Mouse (Mus musculus) CH12.LX (cell line): ENCODE measurements around the gene Ubn2. TPM values are rescaled to one million over a fixed set of nuclear protein-coding genes. Genes with fewer than 3 reads are reported as not detected.
A peak's percentile ranks its signal among the peaks of the same experiment; 100 is the strongest.
"Not testable (repeated sequence)": the region's sequence is repeated elsewhere in the genome, so short reads cannot be mapped to it uniquely, and the experiment has no call there.

Experiments used
- DNase-seq: peaks from one replicate; pipeline ENCODE4 v3.0.0-alpha.2; 2013; ENCODE audit errors: extremely low read depth
- H3K27ac ChIP-seq: 2 replicates; pipeline ENCODE4 v1.5.1; 2012; ENCODE audit warnings: low read depth, mild to moderate bottlenecking, control low read depth, moderate library complexity; ENCODE audit not compliant: insufficient read depth
- H3K27me3 ChIP-seq: replicated peaks from 2 replicates; pipeline ENCODE3; 2012; ENCODE audit warnings: inconsistent platforms
- H3K36me3 ChIP-seq, 2 experiments: replicated peaks in 1 of 2; 2 replicates each; pipeline versions ENCODE3 to v1.6.1; 2012; ENCODE audit warnings: inconsistent platforms in 1 of 2, low read length in 1 of 2, mild to moderate bottlenecking in 1 of 2, mixed read lengths in 1 of 2, moderate library complexity in 1 of 2; ENCODE audit not compliant: control insufficient read depth in 1 of 2, insufficient read depth in 1 of 2
- H3K4me1 ChIP-seq, 2 experiments: 2 replicates each; pipeline ENCODE4 v1.6.1; 2012; ENCODE audit warnings: inconsistent platforms in 1 of 2, moderate library complexity in 1 of 2; ENCODE audit not compliant: insufficient read depth in 2 of 2, control insufficient read depth in 1 of 2
- H3K4me2 ChIP-seq: 2 replicates; pipeline ENCODE4 v1.6.1; 2012; ENCODE audit warnings: low read depth, mild to moderate bottlenecking, control low read depth; ENCODE audit not compliant: poor library complexity, insufficient read depth, severe bottlenecking
- H3K4me3 ChIP-seq, 3 experiments: fragments of 150-350 bp in 1 of 3; sonication (generic) in 1 of 3; replicated peaks in 1 of 3; 2 replicates each; pipeline versions ENCODE3 to v1.5.1; 2011 to 2012; ENCODE audit warnings: low read depth in 2 of 3, low read length in 2 of 3, mild to moderate bottlenecking in 2 of 3, moderate library complexity in 2 of 3, control low read depth in 1 of 3, improper control_type of control experiment in 1 of 3, inconsistent platforms in 1 of 3, mixed read lengths in 1 of 3; ENCODE audit not compliant: poor library complexity in 1 of 3
- H3K79me2 ChIP-seq: replicated peaks from 2 replicates; pipeline ENCODE4 v1.6.1; 2012; ENCODE audit warnings: mild to moderate bottlenecking, moderate library complexity; ENCODE audit not compliant: control insufficient read depth, poor library complexity, insufficient read depth, severe bottlenecking; ENCODE audit errors: extremely low read depth
- H3K9ac ChIP-seq: 2 replicates; pipeline ENCODE4 v1.6.1; 2012; ENCODE audit warnings: low read depth, mild to moderate bottlenecking, control low read depth, moderate library complexity; ENCODE audit not compliant: insufficient read depth
- H3K9me3 ChIP-seq: replicated peaks from 2 replicates; pipeline ENCODE3; 2012; ENCODE audit warnings: low read length, inconsistent platforms, mixed read lengths
- CHD1 ChIP-seq: IDR thresholded peaks from 2 replicates; pipeline ENCODE4 v1.6.1; 2012; ENCODE audit warnings: low read depth, low read length, improper control_type of control experiment, inconsistent platforms
- CTCF ChIP-seq, 2 experiments: IDR thresholded peaks in 1 of 2; conservative IDR thresholded peaks in 1 of 2; 2 replicates each; pipeline ENCODE4 v1.5.1; 2011 to 2012; ENCODE audit warnings: low read depth in 2 of 2, low read length in 2 of 2, improper control_type of control experiment in 1 of 2, inconsistent platforms in 1 of 2, mild to moderate bottlenecking in 1 of 2, moderate library complexity in 1 of 2
- ELF1 ChIP-seq: IDR thresholded peaks from 2 replicates; pipeline ENCODE4 v1.6.1; 2014; ENCODE audit warnings: low read depth, mild to moderate bottlenecking, inconsistent platforms, low read length, improper control_type of control experiment
- JUND ChIP-seq: conservative IDR thresholded peaks from 2 replicates; pipeline ENCODE4 v1.6.1; 2011; ENCODE audit warnings: low read depth, low read length, improper control_type of control experiment
- MAX ChIP-seq: IDR thresholded peaks from 2 replicates; pipeline ENCODE4 v1.6.1; 2011; ENCODE audit warnings: low read length, improper control_type of control experiment
- MAZ ChIP-seq: IDR thresholded peaks from 2 replicates; pipeline ENCODE4 v1.6.1; 2012; ENCODE audit warnings: low read depth, mild to moderate bottlenecking, inconsistent platforms, low read length, improper control_type of control experiment, moderate library complexity
- MXI1 ChIP-seq: IDR thresholded peaks from 2 replicates; pipeline ENCODE4 v1.6.1; 2011; ENCODE audit warnings: mild to moderate bottlenecking, low read depth, low read length, improper control_type of control experiment
- MYC ChIP-seq: IDR thresholded peaks from 2 replicates; pipeline ENCODE4 v1.6.1; 2011; ENCODE audit warnings: low read depth, mild to moderate bottlenecking, improper control_type of control experiment, low read length
- NELFE ChIP-seq: IDR thresholded peaks from 2 replicates; pipeline ENCODE4 v1.6.1; 2011; ENCODE audit warnings: low read depth, low read length, improper control_type of control experiment
- PAX5 ChIP-seq: IDR thresholded peaks from 2 replicates; pipeline ENCODE4 v1.6.1; 2012; ENCODE audit warnings: low read length, inconsistent platforms, mixed read lengths
- POLR2A ChIP-seq: IDR thresholded peaks from 2 replicates; pipeline ENCODE4 v1.6.1; 2011; ENCODE audit warnings: low read depth, mild to moderate bottlenecking, improper control_type of control experiment, low read length
- POLR2AphosphoS2 ChIP-seq: IDR thresholded peaks from 2 replicates; pipeline ENCODE4 v1.6.1; 2011; ENCODE audit warnings: low read depth, low read length, improper control_type of control experiment
- RAD21 ChIP-seq: IDR thresholded peaks from 2 replicates; pipeline ENCODE4 v1.6.1; 2011; ENCODE audit warnings: low read depth, mild to moderate bottlenecking, low read length, improper control_type of control experiment, moderate library complexity
- RCOR1 ChIP-seq: conservative IDR thresholded peaks from 2 replicates; pipeline ENCODE4 v1.6.1; 2012; ENCODE audit warnings: low read depth, mild to moderate bottlenecking, inconsistent platforms, low read length, improper control_type of control experiment
- SIN3A ChIP-seq: IDR thresholded peaks from 2 replicates; pipeline ENCODE4 v1.6.1; 2012; ENCODE audit warnings: low read length, improper control_type of control experiment, inconsistent platforms
- TBP ChIP-seq: conservative IDR thresholded peaks from 2 replicates; pipeline ENCODE4 v1.6.1; 2011; ENCODE audit warnings: low read depth, low read length, improper control_type of control experiment
- USF1 ChIP-seq: IDR thresholded peaks from 2 replicates; pipeline ENCODE4 v1.6.1; 2014; ENCODE audit warnings: low read depth, mild to moderate bottlenecking, inconsistent platforms, low read length, improper control_type of control experiment
- ZMIZ1 ChIP-seq: IDR thresholded peaks from 2 replicates; pipeline ENCODE4 v1.6.1; 2012; ENCODE audit warnings: low read depth, mild to moderate bottlenecking, inconsistent platforms, low read length, improper control_type of control experiment
- ZNF384 ChIP-seq: IDR thresholded peaks from 2 replicates; pipeline ENCODE4 v1.6.1; 2012; ENCODE audit warnings: low read depth, low read length, improper control_type of control experiment, inconsistent platforms
- dilution Hi-C: fragments of 300-500 bp; cut with MboI; formaldehyde crosslinking; loops from 2 replicates; pipeline ENCODE4 v1.14.3; 2020; ENCODE audit warnings: low sequenced_read_pairs; ENCODE audit not compliant: extremely low pct_unique_long_range_greater_than_20kb, extremely low pct_ligation_motif_present
- in situ Hi-C: fragments of 300-500 bp; cut with MboI; formaldehyde crosslinking; loops from 3 replicates; pipeline ENCODE4 v1.14.3; 2019; ENCODE audit warnings: low sequenced_read_pairs, low pct_ligation_motif_present, low pct_unique_long_range_greater_than_20kb, mixed read lengths
- polyA plus RNA-seq: library from polyadenylated mRNA; unstranded; fragments of >175 nt; gene quantifications from 2 replicates; pipeline ENCODE4 v1.2.1, GENCODE M21; 2012; ENCODE audit warnings: low read depth; ENCODE audit not compliant: insufficient read length
- total RNA-seq, 2 experiments: library from RNA; depleted of rRNA; stranded (reverse); fragments of 300-350 nt in 1 of 2; fragments of >200 nt in 1 of 2; gene quantifications; 2 replicates each; pipeline ENCODE4 v1.2.3; 2012 to 2014

The Ubn2 gene
- total and polyA plus RNA-seq, 3 experiments, result 4.7 to 7.2 (median 5.2) TPM

DNA sequence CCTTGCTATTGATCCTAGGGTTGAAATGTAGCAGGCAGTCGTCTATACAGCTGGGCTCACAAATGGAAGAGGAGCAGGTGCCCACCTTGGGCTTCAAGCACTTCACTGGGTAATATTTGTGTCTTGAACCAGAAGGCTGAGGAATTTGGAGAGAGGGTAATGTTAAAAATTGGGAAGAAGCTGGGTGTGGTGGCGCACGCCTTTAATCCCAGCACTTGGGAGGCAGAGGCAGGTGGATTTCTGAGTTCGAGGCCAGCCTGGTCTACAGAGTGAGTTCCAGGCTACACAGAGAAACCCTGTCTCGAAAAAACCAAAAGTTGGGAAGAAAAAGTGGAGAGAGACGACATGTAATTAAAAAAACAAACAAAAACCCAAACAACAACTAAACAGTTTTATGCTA lies 116.1 kb downstream of the Ubn2 start:
- H3K27ac ChIP-seq, H3K27me3 ChIP-seq, H3K9me3 ChIP-seq, H3K36me3 ChIP-seq, dilution Hi-C loops, DNase-seq: not testable (repeated sequence)
- peak; percentile 2; the same call in 1 of the 2 replicates for TF ChIP-seq CHD1
- Histone ChIP-seq H3K4me3 (peak overlapping the region in 2 of 3 experiments; percentile 58 to 83), H3K9ac (peak overlapping the region; percentile 86), H3K79me2 (peaks cover 14% of the 10 kb centered on the region), H3K4me2 (peak overlapping the region; percentile 77; the same call in 1 of the 2 replicates), H3K4me1 (peaks cover 4 to 14% of the 10 kb centered on the region in 2 experiments; a peak in 2 of 4 replicates)
- in situ Hi-C loops, result loop anchor here (25.0 kb wide), 1 partner anchor 388 kb away; no protein-coding TSS in a partner anchor

DNA sequence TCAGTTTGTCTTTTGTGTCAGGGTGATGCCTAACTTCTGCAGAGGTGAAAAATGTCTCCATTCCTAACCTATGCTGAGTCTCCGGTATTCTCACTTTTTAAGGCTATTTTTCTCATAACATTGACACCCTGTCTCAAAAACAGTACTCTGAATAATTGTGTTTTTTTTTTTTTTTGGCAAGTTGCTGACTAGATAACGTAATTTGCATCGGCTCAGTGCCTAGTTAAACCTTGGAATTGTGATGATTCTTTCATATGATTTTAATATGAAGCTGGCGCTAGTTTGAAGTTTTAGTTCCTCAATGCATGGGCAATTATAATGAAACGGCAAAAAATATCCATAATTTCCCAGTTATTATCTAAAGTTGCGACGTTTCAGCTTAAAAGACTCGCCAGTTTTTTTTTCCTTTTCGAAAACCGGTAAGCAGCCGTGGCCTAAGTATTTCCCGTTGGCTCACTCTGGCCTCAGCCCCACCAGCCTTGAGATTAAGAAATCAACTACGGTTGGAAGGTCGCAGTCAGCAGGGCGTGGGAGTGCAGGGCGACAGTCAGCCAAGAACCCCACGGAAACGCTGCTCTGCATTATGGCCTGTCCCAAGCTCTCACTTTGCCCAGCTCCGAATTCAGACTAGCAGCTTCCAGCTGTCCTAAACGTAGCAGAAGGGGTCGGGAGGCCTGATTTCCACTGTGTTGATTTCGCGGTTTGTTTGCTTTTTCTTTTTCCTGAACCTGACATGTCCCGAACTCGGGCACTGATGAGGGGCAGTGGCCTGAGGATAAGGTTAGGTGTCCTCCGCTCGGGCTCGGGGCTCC lies 116.7 kb downstream of the Ubn2 start:
- Histone ChIP-seq H3K4me1 (peaks cover 4 to 17% of the 10 kb centered on the region in 2 experiments; a peak in 2 of 4 replicates), H3K79me2 (peaks cover 18% of the 10 kb centered on the region), H3K36me3 (peaks cover 0 to 7% of the 10 kb centered on the region in 2 experiments), H3K4me3 (peak overlapping the region; percentile 58 to 91 (median 83)), H3K27ac (peak overlapping the region; percentile 98), H3K9me3 (no peaks in the 10 kb centered on the region), H3K9ac (peak overlapping the region; percentile 86), H3K4me2 (peak overlapping the region; percentile 77; the same call in 1 of the 2 replicates), H3K27me3 (no peaks in the 10 kb centered on the region)
- TF ChIP-seq MYC, result no peak
- TF ChIP-seq MAX, result no peak
- no peak for TF ChIP-seq PAX5
- 0 out of 2 replicates have a peak, but pooled peaks have one; percentile 1 for TF ChIP-seq POLR2AphosphoS2
- no peak for TF ChIP-seq ELF1
- no peak for TF ChIP-seq USF1
- no peak for TF ChIP-seq ZMIZ1
- TF ChIP-seq JUND, result no peak
- TF ChIP-seq MAZ, result no peak
- no peak for TF ChIP-seq MXI1
- no peak for TF ChIP-seq NELFE
- no peak for TF ChIP-seq RAD21
- TF ChIP-seq RCOR1, result no peak
- peak; percentile 62; the same call in 1 of the 2 replicates for TF ChIP-seq ZNF384
- no peak for TF ChIP-seq CTCF (conservative IDR thresholded peaks at IDR 0.05 in 1 of 2, IDR thresholded peaks at IDR 0.05 in 1 of 2; ENCODE audit: low read depth in 2 of 2, low read length in 2 of 2)
- TF ChIP-seq TBP, result 0 out of 2 replicates have a peak, but pooled peaks have one; percentile 7
- no peak for TF ChIP-seq SIN3A
- TF ChIP-seq POLR2A, result no peak
- peak; percentile 59 for DNase-seq
- dilution Hi-C loops (no loop called here), in situ Hi-C loops (no loop called here)
